Mouse (Mus musculus): ENCODE data around the gene Slit1.
A peak's percentile ranks its signal among the peaks of the same experiment; 100 is the strongest.

Slit1 gene

DNA sequence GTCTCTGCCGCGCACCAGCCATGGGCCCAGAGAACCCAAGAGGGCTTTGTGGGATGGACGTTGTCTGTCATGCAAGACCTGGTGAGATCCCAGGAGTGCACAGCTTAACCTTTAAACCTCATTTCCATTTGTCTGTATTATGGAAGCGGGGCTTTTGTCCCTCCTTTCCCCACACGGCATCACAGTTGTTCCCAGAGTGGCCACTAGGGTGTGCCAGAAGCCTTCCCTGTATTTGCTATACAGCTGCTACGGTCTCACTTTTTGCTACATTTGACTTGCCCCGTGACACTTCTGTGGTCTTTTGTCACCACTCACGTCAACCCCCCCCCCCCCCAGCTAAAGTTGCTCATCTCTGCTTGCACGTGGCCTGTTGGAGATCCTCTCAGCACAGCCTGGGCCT is 87.5 kb downstream of the Slit1 start:
- DNase-seq (ENCODE audit: low spot score) = peak; percentile 54

DNA sequence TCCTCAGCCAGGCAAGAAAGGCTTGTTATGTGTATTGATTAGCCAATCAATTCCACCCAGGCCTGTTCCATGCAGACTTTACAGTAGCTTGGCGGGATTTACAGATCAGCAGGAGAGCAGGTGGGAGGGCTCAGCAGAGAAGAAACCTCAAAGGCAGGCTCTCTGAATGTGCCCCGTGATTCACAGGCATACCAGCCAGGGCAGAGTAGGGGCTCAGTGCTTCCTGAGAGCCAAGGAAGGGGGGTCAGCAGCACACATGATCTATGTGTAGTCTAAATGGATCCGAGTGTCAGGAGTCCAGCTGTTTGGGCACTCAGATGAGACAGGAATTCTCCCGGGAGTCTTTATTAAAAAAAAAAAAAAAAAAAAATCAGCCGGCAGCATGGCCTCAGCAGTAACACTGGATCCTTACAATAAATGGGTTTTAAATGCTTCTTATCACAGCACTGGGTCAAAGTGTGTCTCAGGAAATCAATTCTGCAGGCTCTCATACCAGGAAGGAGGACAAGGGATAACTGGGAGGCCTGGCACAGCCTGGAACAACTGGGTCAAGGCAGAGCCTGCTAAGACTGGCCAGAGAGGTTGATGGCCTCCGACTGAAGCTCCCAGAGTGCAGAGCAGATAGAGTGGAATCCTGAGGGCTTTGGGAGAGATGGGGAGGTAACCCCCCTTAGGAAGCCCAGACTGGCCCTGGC is 88.2 kb downstream of the Slit1 start:
- no peak for DNase-seq (ENCODE audit: low spot score)

DNA sequence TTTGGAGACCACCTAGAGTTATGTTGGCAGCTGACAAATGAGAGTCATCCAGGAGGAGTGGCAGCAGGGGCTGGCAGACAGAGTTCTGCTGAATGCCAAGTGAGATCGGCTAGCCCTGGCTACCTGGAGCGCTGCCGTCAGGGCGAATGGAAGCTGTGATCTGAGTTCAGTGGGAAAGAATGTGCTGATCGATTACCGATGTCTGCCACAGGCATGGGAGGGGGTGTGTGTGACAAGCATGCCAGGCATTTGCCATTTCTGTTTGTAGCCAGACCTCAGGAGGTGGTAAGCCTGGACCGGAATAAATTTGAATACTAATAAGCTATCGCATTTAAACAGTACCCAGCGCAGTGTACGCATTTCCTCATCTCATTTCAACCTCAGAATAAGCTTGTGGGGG is 91.5 kb downstream of the Slit1 start:
- DNase-seq (ENCODE audit: low spot score) = no peak

DNA sequence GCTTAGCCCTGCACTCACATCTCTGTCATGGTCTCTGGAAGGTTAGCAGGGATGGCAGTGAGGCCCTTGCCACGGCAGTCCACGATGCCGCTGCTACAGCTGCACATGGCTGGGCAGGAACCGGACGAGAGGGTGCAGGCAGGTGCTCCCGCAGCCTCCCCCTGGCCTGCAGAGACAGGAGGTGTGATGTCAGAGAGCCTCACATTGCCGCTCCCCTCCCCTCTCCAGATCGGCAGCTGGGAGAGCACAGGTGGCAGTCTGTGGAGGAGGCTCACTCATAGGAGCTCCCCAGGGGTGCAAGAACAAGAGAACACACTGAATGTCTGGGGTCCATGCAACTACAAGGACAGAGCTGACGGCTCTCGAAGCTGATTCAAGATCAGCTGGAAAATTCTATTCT is 94.1 kb downstream of the Slit1 start:
- no peak for DNase-seq (ENCODE audit: low spot score)

- peak; percentile 71 for DNase-seq (ENCODE audit: low spot score)
Measured at GRCm38 (mm10) chr19:41646947-41647631, 96.4 kb downstream of the Slit1 start.

DNA sequence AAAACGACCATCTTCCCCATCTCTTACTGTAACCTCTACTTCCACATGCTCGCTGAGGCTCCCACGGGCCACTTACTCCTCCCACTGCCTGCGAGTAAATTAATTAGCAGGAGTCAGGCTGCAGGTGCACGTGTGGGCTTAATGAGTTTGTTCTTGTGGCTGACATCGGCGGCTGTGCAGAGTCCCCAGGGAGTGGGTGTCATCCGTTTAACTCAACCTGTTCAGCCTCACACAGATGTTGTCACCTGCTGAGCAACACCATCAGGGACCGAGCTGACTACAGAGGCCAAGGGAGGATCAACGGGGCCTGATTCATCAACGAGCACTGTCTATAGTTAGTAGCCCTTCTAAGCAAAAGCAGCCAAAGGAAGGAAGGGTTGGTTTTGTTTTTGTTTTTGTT is 100.5 kb downstream of the Slit1 start:
- no peak for DNase-seq (ENCODE audit: low spot score)

DNA sequence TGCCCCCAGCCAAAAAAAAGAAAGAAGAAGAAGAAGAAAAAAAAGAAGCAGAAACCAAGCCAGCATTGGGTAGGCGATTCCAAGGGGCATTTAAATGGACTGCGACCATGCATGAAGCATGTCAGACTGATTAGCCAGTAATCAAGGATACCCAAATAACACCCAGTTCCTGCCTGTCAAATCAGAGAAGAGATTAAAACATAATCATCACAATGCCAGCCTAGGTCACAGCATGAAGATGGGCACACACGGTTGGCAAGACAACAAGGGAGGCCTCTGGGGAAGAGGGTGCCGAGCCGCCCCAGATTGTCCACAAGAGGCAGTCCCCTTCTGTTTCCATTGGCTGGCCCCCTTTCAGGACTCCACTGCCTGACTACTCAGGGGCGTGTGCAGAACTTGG is 108.5 kb downstream of the Slit1 start:
- no peak for DNase-seq (ENCODE audit: low spot score)

- DNase-seq (ENCODE audit: low spot score) = no peak
Measured at GRCm38 (mm10) chr19:41634099-41634498, 109.4 kb downstream of the Slit1 start.

- peak; percentile 44 for DNase-seq (ENCODE audit: low spot score)
Measured at GRCm38 (mm10) chr19:41629532-41629931, 113.9 kb downstream of the Slit1 start.

DNA sequence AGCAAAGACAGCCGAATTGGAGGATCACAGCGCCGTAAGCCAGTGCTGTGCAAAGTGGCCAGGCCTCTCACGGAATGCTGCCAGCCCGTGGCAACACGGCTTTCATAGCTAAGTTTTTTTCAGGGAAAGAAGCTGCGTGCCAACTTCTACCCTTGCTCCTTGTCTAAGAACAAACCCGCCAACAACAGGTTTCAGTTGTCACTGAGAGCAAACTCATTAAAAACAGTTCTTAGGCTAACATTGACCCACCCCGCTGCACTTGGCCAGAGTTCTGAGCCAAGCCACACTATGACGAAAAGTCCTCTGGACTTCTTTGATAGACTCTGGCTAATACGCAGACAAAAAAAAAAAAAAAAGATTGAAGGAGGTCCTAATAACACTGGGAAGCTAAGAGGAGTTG is 114.5 kb downstream of the Slit1 start:
- no peak for DNase-seq (ENCODE audit: low spot score)

DNA sequence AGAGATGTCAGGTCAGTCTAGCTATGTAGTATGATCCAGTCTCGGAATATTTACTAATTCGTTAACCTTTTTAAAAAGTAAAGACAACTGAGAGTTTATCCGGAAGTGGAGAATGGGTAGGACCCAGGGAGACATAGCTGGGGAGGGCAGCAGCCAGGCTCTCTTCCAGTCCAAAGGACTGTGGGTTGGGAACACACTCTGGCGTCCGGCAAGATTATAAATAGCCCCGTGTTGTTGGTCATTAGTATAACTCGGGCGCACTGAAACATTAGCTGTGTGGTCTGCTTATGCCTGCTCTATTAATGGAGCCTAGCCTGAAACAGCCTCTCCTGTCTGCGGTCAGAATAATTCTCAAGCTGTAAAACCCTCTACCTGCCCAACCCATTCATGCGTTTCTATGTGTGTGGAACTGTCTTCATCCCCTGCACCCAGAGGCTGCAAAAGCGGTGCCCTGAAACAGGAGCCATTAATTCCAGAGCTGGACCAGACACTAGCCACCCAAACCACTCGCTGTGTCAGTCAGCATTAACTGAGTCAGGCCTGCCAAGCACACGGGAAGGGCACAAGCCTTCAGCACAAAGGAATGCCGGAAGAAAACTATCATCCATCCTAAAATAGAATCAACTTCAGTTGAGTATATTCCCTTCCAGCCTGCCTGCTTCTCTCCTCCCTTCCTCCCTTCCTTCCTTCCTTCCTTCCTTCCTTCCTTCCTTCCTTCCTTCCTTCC is 122.9 kb downstream of the Slit1 start:
- DNase-seq (ENCODE audit: low spot score) = no peak

DNA sequence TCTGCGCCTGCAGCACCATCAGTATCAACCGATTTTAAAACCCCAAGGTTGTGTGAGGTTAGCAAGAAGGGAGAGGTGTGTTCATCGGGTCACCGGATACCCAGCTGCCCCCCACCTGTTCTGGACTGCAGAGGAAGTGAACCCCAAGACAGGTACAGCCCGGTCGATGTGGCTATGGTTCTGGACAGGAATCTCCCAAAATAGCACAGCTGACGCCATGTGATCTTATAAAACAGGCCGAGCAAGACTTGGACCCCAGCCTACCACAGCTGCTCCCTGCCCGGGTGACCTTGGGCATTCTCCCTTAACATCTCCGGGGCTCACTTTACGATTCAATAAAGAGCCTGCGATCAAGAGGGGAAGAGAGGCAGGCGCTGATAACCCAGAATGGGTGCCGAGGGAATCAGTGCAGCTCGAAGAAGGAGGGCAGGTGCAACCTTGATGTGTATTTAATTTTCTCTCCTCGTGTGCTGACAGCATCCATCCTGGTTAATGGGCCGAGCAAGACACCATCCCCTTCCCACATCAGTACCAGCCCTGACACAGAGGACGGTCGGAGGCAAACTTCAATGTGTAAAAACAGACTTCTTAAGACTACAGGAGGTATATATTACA is 124.6 kb downstream of the Slit1 start:
- DNase-seq (ENCODE audit: low spot score) = no peak

DNA sequence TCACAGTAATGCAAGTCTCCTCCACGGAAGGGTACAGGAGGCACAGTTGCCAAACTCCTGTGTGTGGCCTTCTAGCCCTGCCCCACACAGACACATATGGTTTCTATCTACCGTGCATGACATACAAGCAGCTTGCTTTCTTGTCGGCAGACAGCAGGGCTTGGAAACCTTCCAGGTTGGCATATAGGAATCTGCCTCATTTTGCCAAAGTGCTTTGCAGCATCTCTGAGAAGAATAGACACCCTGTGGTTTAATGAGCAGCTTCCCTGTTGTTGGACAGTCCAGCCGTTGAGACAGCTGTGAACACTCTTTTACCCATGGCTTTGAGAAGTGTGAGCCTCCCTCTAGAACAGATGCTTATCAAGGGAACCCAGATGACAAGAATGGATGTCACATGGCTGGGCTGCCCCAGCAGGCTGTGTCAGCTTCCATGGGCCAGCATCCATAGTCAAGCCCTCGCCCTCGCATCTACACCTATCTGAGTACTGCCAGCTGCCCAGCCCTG is 125.3 kb downstream of the Slit1 start:
- DNase-seq (ENCODE audit: low spot score) = no peak

- no peak for DNase-seq (ENCODE audit: low spot score)
Measured at GRCm38 (mm10) chr19:41617102-41617501, 126.4 kb downstream of the Slit1 start.

DNA sequence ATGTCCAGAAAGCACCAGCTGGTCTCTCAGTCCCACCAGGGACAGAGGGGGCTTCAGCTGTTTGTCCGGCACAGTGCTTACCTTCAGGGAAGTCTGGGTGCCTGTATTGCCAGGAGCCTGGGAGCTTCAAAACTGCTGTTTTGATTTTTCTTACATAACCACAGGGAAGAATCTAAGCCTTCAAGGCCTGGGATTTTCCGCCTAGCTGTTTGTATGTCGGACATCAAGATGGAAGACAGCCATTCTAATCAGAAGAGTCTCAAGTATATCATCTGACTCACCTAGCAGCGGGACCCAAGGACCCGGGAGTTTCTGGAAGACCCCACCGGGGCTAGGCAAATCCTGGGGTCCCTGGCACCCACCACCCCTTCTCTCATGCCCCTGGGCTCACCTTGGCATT is 127.2 kb downstream of the Slit1 start:
- no peak for DNase-seq (ENCODE audit: low spot score)

- DNase-seq (ENCODE audit: low spot score) = no peak
Measured at GRCm38 (mm10) chr19:41615606-41616224, 127.8 kb downstream of the Slit1 start.

DNA sequence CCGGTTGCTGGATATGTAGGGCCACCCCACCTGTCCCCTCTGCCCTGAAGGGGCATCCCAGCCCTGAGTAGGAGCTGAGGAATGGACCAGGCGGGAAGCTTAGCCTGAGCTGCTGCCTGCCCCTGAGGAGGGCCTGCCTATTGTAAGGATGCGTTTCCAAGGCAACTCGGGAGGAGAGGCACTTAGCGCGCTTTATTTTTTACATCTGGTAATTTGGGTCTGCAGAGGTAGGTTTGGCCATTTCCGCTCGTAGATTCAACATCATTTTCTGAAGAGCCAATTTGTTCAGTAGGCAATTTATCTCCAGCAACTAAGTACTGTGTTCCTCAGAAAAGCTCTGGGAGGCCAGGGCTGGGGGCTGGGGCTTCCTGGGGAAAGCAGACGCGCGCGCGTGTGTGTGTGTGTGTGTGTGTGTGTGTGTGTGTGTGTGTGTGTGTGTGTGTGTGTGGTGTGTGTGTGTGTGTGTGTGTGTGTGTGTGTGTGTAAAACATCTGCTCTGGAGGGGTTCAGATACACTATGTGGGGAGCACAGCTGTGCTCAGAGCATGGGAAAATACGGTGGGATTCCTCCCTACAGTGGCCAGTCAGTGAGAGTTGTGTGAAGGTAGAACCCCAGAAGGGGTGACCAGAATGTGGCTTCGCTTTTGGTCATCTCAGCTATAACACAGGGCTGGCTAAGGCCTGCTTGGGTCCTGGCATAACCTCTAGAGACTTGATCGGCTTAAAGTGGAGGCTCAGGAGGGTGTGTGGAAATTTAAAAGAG is 130.0 kb downstream of the Slit1 start:
- DNase-seq (ENCODE audit: low spot score) = no peak

GRCm38 (mm10) chr19:41611683-41612082 is 131.8 kb downstream of the Slit1 start:
- no peak for DNase-seq (ENCODE audit: low spot score)

- no peak for DNase-seq (ENCODE audit: low spot score)
Measured at GRCm38 (mm10) chr19:41606208-41606987, 137.1 kb downstream of the Slit1 start.

- no peak for DNase-seq (ENCODE audit: low spot score)
Measured at GRCm38 (mm10) chr19:41600647-41601046, 142.8 kb downstream of the Slit1 start.
